Mouse (Mus musculus) neural tube, embryonic 12.5 days (tissue): Measurements from ENCODE around the gene Fuca2. TPM values are rescaled to one million over a fixed set of nuclear protein-coding genes. Genes with fewer than 3 reads are reported as not detected.

Source experiments
- polyA plus RNA-seq: library from polyadenylated mRNA; unstranded; fragments of >200 nt; fragmentation: Nextera tagmentation; extraction: Ambion mirVana; gene quantifications from 2 replicates; pipeline ENCODE4 v1.2.1, GENCODE M21; 2016

Fuca2 gene
- polyA plus RNA-seq, 1 experiment from 2014 or later = 27.7 TPM

Other genes starting within 250 kb of the Fuca2 start
- 12.3 and 13.2 TPM in 2 replicates for gene Phactr2, start 25.1 kb upstream of the Fuca2 start, polyA plus RNA-seq
- gene Adat2, start 53.4 kb downstream of the Fuca2 start, polyA plus RNA-seq = 3.2 and 3.5 TPM in 2 replicates
- gene Pex3, start 53.6 kb downstream of the Fuca2 start, polyA plus RNA-seq = 21.1 and 27.4 TPM in 2 replicates